Comparison of ENCODE assay signal across 17 mouse cellular contexts in the genomic region with DNA sequence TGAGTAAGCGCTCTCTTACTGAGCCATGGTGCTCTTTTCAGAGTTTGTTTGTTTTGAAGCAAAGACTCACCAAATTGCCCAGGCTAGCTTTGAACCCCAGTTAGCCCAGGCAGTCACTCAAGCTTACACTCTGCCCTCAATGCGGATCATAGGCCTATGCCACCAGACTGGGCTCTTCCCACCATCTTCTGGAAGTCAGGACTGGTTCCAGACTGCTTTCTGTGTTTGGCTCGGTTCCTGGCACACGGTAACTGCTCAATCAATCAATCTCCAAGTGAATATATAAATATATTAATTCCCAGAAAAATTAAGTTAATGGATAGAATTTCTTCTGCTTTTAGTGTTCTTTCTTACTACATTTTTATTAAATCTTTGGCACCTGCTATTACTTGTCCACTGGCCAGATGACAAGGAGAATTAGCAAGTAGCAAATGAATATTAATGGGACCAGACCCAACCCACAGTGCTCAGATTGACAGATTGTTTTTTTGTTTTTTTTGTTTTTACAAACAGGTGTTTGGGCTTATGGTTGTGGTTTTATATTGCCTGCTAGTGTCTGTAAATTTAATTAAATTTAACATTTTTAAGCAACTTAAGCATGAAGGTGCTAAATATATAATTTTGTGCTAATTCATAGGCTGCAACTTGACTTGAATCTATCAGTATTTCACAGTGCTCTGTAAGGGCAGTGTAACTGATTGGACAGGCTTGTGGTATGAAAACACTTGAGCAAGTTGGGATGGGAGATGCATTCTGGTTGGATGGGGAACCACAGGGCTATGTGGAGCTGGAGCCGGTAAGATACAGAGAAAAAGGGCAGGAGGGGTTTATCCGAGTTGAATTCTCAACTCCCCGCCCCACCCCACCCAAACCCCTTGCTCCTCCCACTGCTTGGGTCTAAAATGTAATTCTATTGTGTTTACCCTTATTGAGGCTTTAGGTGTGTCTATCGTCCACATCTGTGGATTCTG. TPM values are rescaled to one million over a fixed set of nuclear protein-coding genes. Genes with fewer than 3 reads are reported as not detected.
DNase-seq lines count a peak whose midpoint lies in the region; ATAC-seq and TF ChIP-seq lines count a peak whose summit lies in the region.
"Had no signal": no experiment of that assay in that cellular context is flagged by ENCODE, and none has a peak within 500 bp of the region (broad histone marks: within the 10 kb centered on the region; RNA-seq: fewer than 3 reads in every experiment).

No protein-coding gene starts in this region.

- H3K27me3 ChIP-seq in forebrain, embryonic 15.5 days, result no peaks in the 10 kb centered on the region
- no peaks in the 10 kb centered on the region for H3K27me3 ChIP-seq in forebrain, embryonic 10.5 days (ENCODE audit: poor library complexity, severe bottlenecking)
- H3K27me3 ChIP-seq in midbrain, embryonic 10.5 days (ENCODE audit: low read depth, poor library complexity, severe bottlenecking), result no peaks in the 10 kb centered on the region
- no peaks in the 10 kb centered on the region for H3K27me3 ChIP-seq in midbrain, postnatal 0 days (ENCODE audit: insufficient read depth, low read length)
- H3K27me3 ChIP-seq: limb, embryonic 15.5 days; midbrain, embryonic 13.5 days had no signal

- no peaks in the 10 kb centered on the region for H3K36me3 ChIP-seq in forebrain, embryonic 15.5 days
- H3K36me3 ChIP-seq in forebrain, embryonic 10.5 days (replicated peaks), result no peaks in the 10 kb centered on the region
- H3K36me3 ChIP-seq in midbrain, embryonic 10.5 days, result no peaks in the 10 kb centered on the region
- no peaks in the 10 kb centered on the region for H3K36me3 ChIP-seq in midbrain, postnatal 0 days (ENCODE audit: insufficient read depth, low read length)
- H3K36me3 ChIP-seq: limb, embryonic 15.5 days; midbrain, embryonic 13.5 days had no signal

- DNase-seq in forebrain, embryonic 10.5 days (ENCODE audit: extremely low spot score, low spot score), result no peak
- DNase-seq in midbrain, embryonic 10.5 days (ENCODE audit: low spot score), result no peak
- no peak for DNase-seq in midbrain, postnatal 0 days (ENCODE audit: low spot score)
- peak; percentile 68 for DNase-seq in liver
- DNase-seq in gastrocnemius, postnatal 10 days, result no peak
- DNase-seq: adrenal gland, adult 8-10 months; cerebellum, adult 2 months; heart, adult 11 months; lung, postnatal 14 days; right cerebral cortex, postnatal 25 days had no signal

- H3K4me3 ChIP-seq in forebrain, embryonic 15.5 days, result no peak overlapping the region
- H3K4me3 ChIP-seq in forebrain, embryonic 10.5 days, result no peak overlapping the region
- no peak overlapping the region for H3K4me3 ChIP-seq in midbrain, embryonic 10.5 days
- no peak overlapping the region for H3K4me3 ChIP-seq in midbrain, postnatal 0 days (ENCODE audit: low read depth, low read length)
- H3K4me3 ChIP-seq: limb, embryonic 15.5 days; midbrain, embryonic 13.5 days had no signal

- peaks cover 10% of the 10 kb centered on the region; the same call in 1 of the 2 replicates for H3K4me1 ChIP-seq in forebrain, embryonic 15.5 days
- H3K4me1 ChIP-seq in forebrain, embryonic 10.5 days, result peaks cover 11% of the 10 kb centered on the region; the same call in 1 of the 2 replicates
- H3K4me1 ChIP-seq in midbrain, embryonic 10.5 days, result peaks cover 13% of the 10 kb centered on the region; the same call in 1 of the 2 replicates
- 0 out of 2 replicates have a peak, but pooled peaks cover 4% of the 10 kb centered on the region for H3K4me1 ChIP-seq in midbrain, postnatal 0 days (ENCODE audit: insufficient read depth, low read length)

- H3K9ac ChIP-seq in forebrain, embryonic 15.5 days (replicated peaks), result no peak overlapping the region
- H3K9ac ChIP-seq in midbrain, postnatal 0 days (replicated peaks; ENCODE audit: low read length, poor library complexity, severe bottlenecking), result no peak overlapping the region
- H3K9ac ChIP-seq: hindbrain, embryonic 14.5 days; limb, embryonic 15.5 days; midbrain, embryonic 13.5 days had no signal

- TF ChIP-seq CTCF in midbrain, postnatal 0 days (IDR thresholded peaks at IDR 0.05), result no peak

- ATAC-seq in forebrain, embryonic 15.5 days (replicated peaks), result peak; percentile 73
- ATAC-seq in midbrain, postnatal 0 days (ENCODE audit: low FRiP score), result no peak
- ATAC-seq in megakaryocyte-erythroid progenitor cell, adult 5-6 weeks (replicated peaks; ENCODE audit: low FRiP score, low TSS enrichment, poor library complexity, severe bottlenecking), result peak; percentile 66
- ATAC-seq: intestine, postnatal 0 days; midbrain, embryonic 13.5 days had no signal

- H3K27ac ChIP-seq in forebrain, embryonic 15.5 days (replicated peaks), result peak overlapping the region; percentile 67
- no peak overlapping the region for H3K27ac ChIP-seq in forebrain, embryonic 10.5 days
- H3K27ac ChIP-seq in midbrain, embryonic 10.5 days (replicated peaks), result peak overlapping the region; percentile 61; the same call in 1 of the 2 replicates
- no peak overlapping the region for H3K27ac ChIP-seq in midbrain, postnatal 0 days (ENCODE audit: low read depth, low read length)
- H3K27ac ChIP-seq: hindbrain, embryonic 14.5 days; kidney, postnatal 0 days; limb, embryonic 15.5 days; midbrain, embryonic 13.5 days had no signal

- H3K9me3 ChIP-seq in forebrain, embryonic 15.5 days, result no peaks in the 10 kb centered on the region
- H3K9me3 ChIP-seq in forebrain, embryonic 10.5 days, result no peaks in the 10 kb centered on the region
- no peaks in the 10 kb centered on the region; the same call in 1 of the 2 replicates for H3K9me3 ChIP-seq in midbrain, embryonic 10.5 days (replicated peaks)
- H3K9me3 ChIP-seq in midbrain, postnatal 0 days (ENCODE audit: low read length), result no peaks in the 10 kb centered on the region
- H3K9me3 ChIP-seq: limb, embryonic 15.5 days had no signal

- 57% methylated on average over 8 of the region's 8 CpGs for WGBS in forebrain, embryonic 15.5 days
- 85% methylated on average over 8 of the region's 8 CpGs for WGBS in forebrain, embryonic 10.5 days
- WGBS in midbrain, embryonic 10.5 days, result 82% methylated on average over 8 of the region's 8 CpGs
- WGBS in midbrain, postnatal 0 days, result 85% methylated on average over 8 of the region's 8 CpGs

- H3K4me2 ChIP-seq in forebrain, embryonic 15.5 days (replicated peaks), result no peak overlapping the region
- H3K4me2 ChIP-seq in midbrain, postnatal 0 days (ENCODE audit: low read depth, low read length, poor library complexity, severe bottlenecking), result no peak overlapping the region
- H3K4me2 ChIP-seq: hindbrain, embryonic 14.5 days; limb, embryonic 15.5 days; midbrain, embryonic 13.5 days had no signal

RNA-seq across cellular contexts. Expression of a gene that starts 20.0 kb away (rescaled TPM):
- 87.3 and 95.0 TPM in 2 replicates for polyA plus RNA-seq in forebrain, embryonic 15.5 days (2015; fragmentation: Nextera tagmentation; extraction: Ambion mirVana)
- 24.3 and 25.4 TPM in 2 replicates for polyA plus RNA-seq in forebrain, embryonic 10.5 days (2016; fragmentation: Nextera tagmentation; extraction: Ambion mirVana)
- polyA plus RNA-seq in midbrain, embryonic 10.5 days (2016; fragmentation: Nextera tagmentation; extraction: Ambion mirVana), result 22.7 and 29.7 TPM in 2 replicates
- total RNA-seq in midbrain, postnatal 0 days (2014; rRNA removed), result 102 and 104 TPM in 2 replicates
- 84.2 and 84.9 TPM in 2 replicates for polyA plus RNA-seq in midbrain, postnatal 0 days (2015; fragmentation: Nextera tagmentation; extraction: Ambion mirVana)
- 14.2 and 22.4 TPM in 2 replicates for total RNA-seq in megakaryocyte-erythroid progenitor cell, adult 5-6 weeks (2014; fragmentation: Nextera tagmentation)
- total RNA-seq in megakaryocyte-erythroid progenitor cell, adult 5-6 weeks (2017), result 8.4 and 12.3 TPM in 2 replicates
- total RNA-seq in gastrocnemius, postnatal 10 days (2021), result 10 to 100 TPM; 15.6 to 20.5 TPM

Comparison
In these comparisons a context has a peak if more than half of its experiments do, and no peak if none do; other contexts are left out.
1. H3K27ac ChIP-seq: peak in forebrain, embryonic 15.5 days (single experiment) and midbrain, embryonic 10.5 days (single experiment); none in forebrain, embryonic 10.5 days (single experiment) and midbrain, postnatal 0 days (single experiment).